Mouse (Mus musculus): ENCODE data around the gene Lsm8. TPM values are rescaled to one million over a fixed set of nuclear protein-coding genes. Genes with fewer than 3 reads are reported as not detected.
"Not testable (repeated sequence)": the region's sequence is repeated elsewhere in the genome, so short reads cannot be mapped to it uniquely, and the experiment has no call there.

Gene Lsm8
- total RNA-seq (2015) (63.5 and 82.7 TPM in 2 replicates), total RNA-seq (2017) (77.4 and 79.4 TPM in 2 replicates)

GRCm38 (mm10) chr6:18848051-18848701, at the start of gene Lsm8:
TSS of gene Lsm8 (plus strand) at chr6:18848579.
- ATAC-seq (ENCODE audit: poor library complexity, severe bottlenecking), result peak; percentile 98

- no peak for ATAC-seq (ENCODE audit: poor library complexity, severe bottlenecking)
Observed at GRCm38 (mm10) chr6:18800869-18801511, 47.4 kb upstream of the Lsm8 start.

- ATAC-seq (ENCODE audit: poor library complexity, severe bottlenecking), result no peak
Observed at GRCm38 (mm10) chr6:18812623-18813022, 35.8 kb upstream of the Lsm8 start.

GRCm38 (mm10) chr6:18815606-18816005, 32.8 kb upstream of the Lsm8 start:
- ATAC-seq (ENCODE audit: poor library complexity, severe bottlenecking), result no peak

GRCm38 (mm10) chr6:18819343-18819742, 29.0 kb upstream of the Lsm8 start:
- no peak for ATAC-seq (ENCODE audit: poor library complexity, severe bottlenecking)

GRCm38 (mm10) chr6:18820246-18820645, 28.1 kb upstream of the Lsm8 start:
- ATAC-seq (ENCODE audit: poor library complexity, severe bottlenecking), result no peak

GRCm38 (mm10) chr6:18822812-18823211, 25.6 kb upstream of the Lsm8 start:
- no peak for ATAC-seq (ENCODE audit: poor library complexity, severe bottlenecking)

GRCm38 (mm10) chr6:18832958-18833357, 15.4 kb upstream of the Lsm8 start:
- no peak for ATAC-seq (ENCODE audit: poor library complexity, severe bottlenecking)

GRCm38 (mm10) chr6:18844529-18844928, 3.9 kb upstream of the Lsm8 start:
- ATAC-seq (ENCODE audit: poor library complexity, severe bottlenecking), result not testable (repeated sequence)

- not testable (repeated sequence) for ATAC-seq (ENCODE audit: poor library complexity, severe bottlenecking)
Observed at GRCm38 (mm10) chr6:18845571-18845970, 2.8 kb upstream of the Lsm8 start.

GRCm38 (mm10) chr6:18848702-18849061, 303 bp downstream of the Lsm8 start:
- no peak for ATAC-seq (ENCODE audit: poor library complexity, severe bottlenecking)

GRCm38 (mm10) chr6:18855323-18855722, 6.9 kb downstream of the Lsm8 start:
- ATAC-seq (ENCODE audit: poor library complexity, severe bottlenecking), result no peak

- ATAC-seq (ENCODE audit: poor library complexity, severe bottlenecking), result no peak
Observed at GRCm38 (mm10) chr6:18856487-18857078, 8.2 kb downstream of the Lsm8 start.

GRCm38 (mm10) chr6:18866018-18866417, 17.6 kb downstream of the Lsm8 start, which contains the start of gene Ankrd7:
TSS of gene Ankrd7 (plus strand) at chr6:18866318.
- no peak for ATAC-seq (ENCODE audit: poor library complexity, severe bottlenecking)

- no peak for ATAC-seq (ENCODE audit: poor library complexity, severe bottlenecking)
Observed at GRCm38 (mm10) chr6:18889030-18889429, 40.7 kb downstream of the Lsm8 start.

GRCm38 (mm10) chr6:18894142-18894541, 45.8 kb downstream of the Lsm8 start:
- no peak for ATAC-seq (ENCODE audit: poor library complexity, severe bottlenecking)

Other genes starting within 250 kb of the Lsm8 start
- gene Ankrd7, start 17.7 kb downstream of the Lsm8 start, total RNA-seq (2015), result not detected in 2 replicates
- gene Ankrd7, start 17.7 kb downstream of the Lsm8 start, total RNA-seq (2017), result not detected in 2 replicates